Mouse (Mus musculus) stomach, postnatal 0 days (tissue): ENCODE measurements around the gene Ddx39b. TPM values are rescaled to one million over a fixed set of nuclear protein-coding genes. Genes with fewer than 3 reads are reported as not detected.

Experiments used
- ATAC-seq: fragments of 200-750 bp; cut with Nextera tagmentation; 2 replicates; pipeline ENCODE4 v1.8.0; 2017; ENCODE audit not compliant: low FRiP score, low TSS enrichment
- DNase-seq: peaks from one replicate; pipeline ENCODE4 v3.0.0-alpha.2; 2016; ENCODE audit warnings: low spot score
- H3K27ac ChIP-seq: fragments of 300-500 bp; sonication (generic); replicated peaks from 2 replicates; pipeline ENCODE4 v1.5.1; 2014; ENCODE audit warnings: mild to moderate bottlenecking, control low read depth
- H3K27me3 ChIP-seq: fragments of 300-500 bp; sonication (generic); 2 replicates; pipeline ENCODE4 v1.6.1; 2014; ENCODE audit warnings: low read length; ENCODE audit not compliant: control insufficient read depth, insufficient read depth
- H3K36me3 ChIP-seq: fragments of 300-500 bp; sonication (generic); 2 replicates; pipeline ENCODE4 v1.6.1; 2014; ENCODE audit warnings: low read length, mixed read lengths; ENCODE audit not compliant: control insufficient read depth, insufficient read depth
- H3K4me1 ChIP-seq: fragments of 300-500 bp; sonication (generic); replicated peaks from 2 replicates; pipeline ENCODE4 v1.6.1; 2014; ENCODE audit warnings: antibody characterized with exemption; ENCODE audit not compliant: control insufficient read depth, insufficient read depth
- H3K4me2 ChIP-seq: fragments of 300-500 bp; sonication (generic); replicated peaks from 2 replicates; pipeline ENCODE4 v1.6.1; 2014; ENCODE audit warnings: low read depth, mild to moderate bottlenecking, control low read depth, moderate library complexity
- H3K4me3 ChIP-seq: fragments of 300-500 bp; sonication (generic); 2 replicates; pipeline ENCODE4 v1.5.1; 2014; ENCODE audit warnings: low read depth, low read length, control low read depth
- H3K9ac ChIP-seq: fragments of 300-500 bp; sonication (generic); 2 replicates; pipeline ENCODE4 v1.6.1; 2014; ENCODE audit warnings: mild to moderate bottlenecking, low read length, control low read depth, mixed read lengths
- H3K9me3 ChIP-seq: fragments of 300-500 bp; sonication (generic); 2 replicates; pipeline ENCODE4 v1.6.1; 2016; ENCODE audit warnings: low read length; ENCODE audit not compliant: control insufficient read depth
- CTCF ChIP-seq: IDR thresholded peaks from 2 replicates; pipeline ENCODE4 v1.5.1; 2016; ENCODE audit warnings: antibody characterized with exemption, low read depth, mild to moderate bottlenecking, moderate library complexity
- EP300 ChIP-seq: optimal IDR thresholded peaks from 2 replicates; pipeline ENCODE3; 2016; ENCODE audit warnings: antibody characterized with exemption
- WGBS: fragments of 180-500 bp; shearing (Covaris S2); extraction: QIAGEN DNeasy Blood & Tissue Kit; methylation state at CpG from one replicate; pipeline ENCODE4 v1.1.7; 2014; 5-methylcytosine and 5-hydroxymethylcytosine counted together
- polyA plus RNA-seq: library from polyadenylated mRNA; unstranded; fragments of >200 nt; fragmentation: Nextera tagmentation; extraction: Ambion mirVana; gene quantifications from 2 replicates; pipeline ENCODE4 v1.2.1, GENCODE M21; 2015

The Ddx39b gene
- polyA plus RNA-seq, 1 experiment from 2014 or later = 143 TPM

DNA sequence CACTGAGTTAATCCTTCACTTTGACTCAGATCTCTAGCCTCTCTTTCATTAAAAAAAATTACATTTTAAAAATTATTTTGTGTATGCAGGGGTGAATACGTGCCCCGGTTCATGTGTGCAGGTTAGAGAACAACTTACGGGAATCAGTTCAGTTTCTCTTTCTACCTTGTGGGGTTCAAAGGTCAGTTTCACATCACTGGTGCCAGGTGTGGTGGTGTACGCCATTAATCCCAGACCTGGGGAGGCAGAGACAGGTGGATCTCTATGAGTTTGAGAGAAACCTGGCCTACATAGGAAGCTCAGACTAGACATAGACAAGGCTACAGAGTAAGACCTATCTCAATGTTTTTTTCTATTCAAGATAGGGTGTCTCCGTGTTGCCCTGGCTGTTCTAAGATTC, 28.5 kb upstream of the Ddx39b start:
- ATAC-seq (no peak), DNase-seq (no peak)
- H3K27ac ChIP-seq = no peak overlapping the region
- no peaks in the 10 kb centered on the region for H3K36me3 ChIP-seq
- H3K9ac ChIP-seq = no peak overlapping the region
- H3K4me1 ChIP-seq = no peaks in the 10 kb centered on the region
- no peak overlapping the region for H3K4me2 ChIP-seq
- H3K4me3 ChIP-seq = no peak overlapping the region
- H3K9me3 ChIP-seq = no peaks in the 10 kb centered on the region
- TF ChIP-seq CTCF (no peak), EP300 (no peak)
- no peaks in the 10 kb centered on the region for H3K27me3 ChIP-seq
- 90% methylated on average over 5 of the region's 5 CpGs for WGBS

DNA sequence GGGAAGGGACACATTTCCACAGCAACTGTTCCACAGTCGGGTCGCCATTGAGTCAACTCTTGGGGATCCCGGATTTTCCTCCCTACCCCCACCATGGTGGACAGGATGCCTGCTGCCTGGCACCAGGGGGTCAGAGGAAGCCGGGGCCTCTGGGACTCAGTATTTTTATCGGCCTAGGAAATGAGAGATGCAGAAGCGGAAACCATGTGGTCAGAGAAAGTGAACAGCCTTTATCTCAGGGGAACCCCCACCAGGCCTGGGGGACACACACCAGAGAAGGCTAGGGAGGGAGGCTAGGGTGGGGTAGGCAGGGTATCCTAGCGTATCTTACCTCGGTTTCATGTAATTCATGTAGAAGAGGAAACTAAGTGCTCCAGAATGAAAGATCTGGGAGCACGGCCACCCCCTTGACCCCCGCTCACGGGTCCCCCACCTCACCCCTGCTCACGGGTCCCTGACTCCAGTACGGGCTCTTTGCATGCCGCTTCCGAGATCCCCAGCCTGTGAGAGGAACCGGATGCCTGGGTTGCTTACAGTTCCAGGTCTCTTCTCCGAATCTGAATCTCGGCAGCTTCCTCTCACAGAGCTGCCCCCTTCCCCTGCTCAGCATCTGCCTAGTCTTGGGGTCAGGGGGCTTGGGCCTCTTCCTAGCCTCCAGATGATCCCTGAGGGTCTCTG, 22.9 kb upstream of the Ddx39b start:
- Histone ChIP-seq H3K9ac (no peak overlapping the region), H3K4me3 (no peak overlapping the region), H3K27ac (no peak overlapping the region), H3K27me3 (no peaks in the 10 kb centered on the region), H3K4me1 (no peaks in the 10 kb centered on the region), H3K4me2 (no peak overlapping the region), H3K9me3 (no peaks in the 10 kb centered on the region), H3K36me3 (no peaks in the 10 kb centered on the region)
- ATAC-seq = no peak; the same call in 1 of the 2 replicates
- TF ChIP-seq EP300 (no peak), CTCF (no peak)
- 77% methylated on average over 18 of the region's 18 CpGs for WGBS
- DNase-seq = no peak

DNA sequence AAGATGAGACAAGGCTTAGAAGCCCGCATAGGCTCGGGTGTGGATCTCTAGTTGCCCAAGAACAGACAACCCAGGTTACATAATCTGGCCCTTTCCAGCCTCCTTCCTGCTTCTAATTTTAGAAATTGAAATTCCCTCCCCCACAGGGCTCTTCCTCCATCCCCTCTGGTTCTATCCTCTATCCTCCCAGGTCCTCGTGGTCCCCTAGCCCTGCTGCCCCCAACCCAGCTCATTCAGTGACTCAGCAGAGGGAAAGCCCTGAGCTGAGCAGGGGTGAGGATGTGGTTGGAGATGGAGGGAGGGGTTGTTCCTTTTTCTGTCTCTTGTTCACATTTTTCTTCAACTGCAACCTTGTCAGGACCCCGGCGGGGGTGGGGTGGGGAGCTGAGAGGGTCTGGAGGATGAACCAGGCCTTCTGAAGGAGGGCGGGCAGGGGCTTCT, 21.9 kb upstream of the Ddx39b start:
- no peak for ATAC-seq
- DNase-seq = no peak
- Histone ChIP-seq H3K4me2 (no peak overlapping the region), H3K27me3 (no peaks in the 10 kb centered on the region), H3K4me3 (no peak overlapping the region), H3K9ac (no peak overlapping the region), H3K9me3 (no peaks in the 10 kb centered on the region), H3K36me3 (no peaks in the 10 kb centered on the region), H3K4me1 (no peaks in the 10 kb centered on the region), H3K27ac (no peak overlapping the region)
- TF ChIP-seq EP300 (no peak), CTCF (no peak)
- 62% methylated on average over 6 of the region's 6 CpGs for WGBS

DNA sequence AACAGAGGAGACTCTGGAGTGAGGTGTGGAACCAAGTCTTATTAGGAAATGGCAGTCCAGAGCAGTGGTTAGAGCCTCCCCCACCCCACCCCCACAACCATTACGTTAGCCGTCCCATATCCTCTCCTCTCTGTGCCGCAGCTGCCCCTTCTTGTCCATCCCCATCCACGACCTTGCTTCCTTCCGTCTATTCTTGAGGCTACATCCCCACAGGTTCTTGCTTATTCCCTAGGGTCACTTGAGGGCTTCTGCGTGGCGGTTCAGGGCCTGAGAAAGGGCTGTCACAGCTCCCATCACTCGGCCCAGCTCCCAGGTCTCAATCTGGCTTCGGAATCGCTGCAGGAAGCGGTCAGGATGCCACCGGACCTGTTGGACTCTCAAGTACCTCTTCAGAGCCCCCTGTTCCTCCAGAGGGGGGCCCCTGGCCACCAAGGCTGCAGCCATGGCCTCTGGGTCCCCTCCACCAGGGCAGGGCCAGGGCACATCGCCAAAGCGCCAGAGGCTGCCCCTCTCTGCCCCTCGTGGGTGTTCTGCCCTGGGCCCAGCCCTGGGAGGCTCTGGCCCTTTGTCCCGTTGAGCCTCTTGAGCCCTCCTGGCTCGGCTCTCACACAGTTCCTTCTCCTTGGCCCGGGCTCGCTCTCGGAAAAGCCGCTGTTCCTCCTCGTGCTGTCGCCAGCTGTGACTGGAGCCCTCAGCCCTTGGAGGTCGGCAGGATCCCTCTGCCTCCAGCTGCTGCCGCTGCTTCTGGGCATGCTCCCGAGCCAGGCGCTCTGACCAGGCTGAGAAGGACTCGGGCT, 21.2 kb upstream of the Ddx39b start, which contains the start of gene Gm16181:
Gene Gm16181 (plus strand): TSS at position 679 of the 797 bp plus-strand sequence.
- Histone ChIP-seq H3K4me2 (no peak within 1 kb of the TSS), H3K27ac (peak within 1 kb of the TSS; percentile 71), H3K27me3 (no peaks in the 10 kb centered on the region), H3K9me3 (no peaks in the 10 kb centered on the region), H3K36me3 (no peaks in the 10 kb centered on the region; the same call in 1 of the 2 replicates), H3K4me1 (no peaks in the 10 kb centered on the region), H3K9ac (0 out of 2 replicates have a peak within 1 kb of the TSS, but pooled peaks have one; percentile 8), H3K4me3 (no peak within 1 kb of the TSS)
- DNase-seq (no peak), ATAC-seq (no peak; the same call in 1 of the 2 replicates)
- TF ChIP-seq CTCF (no peak), EP300 (no peak)
- 65% methylated on average over 28 of the region's 28 CpGs for WGBS

DNA sequence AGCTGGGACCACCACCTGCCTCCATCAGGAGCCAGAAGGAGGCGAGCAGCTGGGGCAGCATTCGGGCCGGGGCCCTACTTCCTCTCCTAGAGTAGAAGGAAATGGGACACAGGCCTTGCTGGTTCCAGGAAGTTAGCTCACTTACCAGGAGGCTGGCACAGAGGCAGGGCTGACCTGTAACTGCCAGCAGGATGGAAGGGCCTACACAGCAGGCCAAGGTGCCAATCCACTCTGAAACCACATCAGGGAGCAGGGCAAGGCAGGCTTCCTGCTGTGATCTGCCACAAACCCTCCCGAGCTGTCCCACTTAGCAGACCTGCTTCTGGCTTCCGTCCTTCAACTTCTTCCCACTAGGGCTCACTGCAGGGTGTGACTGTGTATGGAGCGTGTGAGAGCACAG, 19.2 kb upstream of the Ddx39b start:
- no peak for ATAC-seq
- H3K27me3 ChIP-seq = no peaks in the 10 kb centered on the region
- H3K9me3 ChIP-seq = no peaks in the 10 kb centered on the region
- no peak for DNase-seq
- H3K4me2 ChIP-seq = no peak overlapping the region
- TF ChIP-seq EP300 (no peak), CTCF (no peak)
- H3K27ac ChIP-seq = peak overlapping the region; percentile 40; the same call in 1 of the 2 replicates
- no peak overlapping the region for H3K4me3 ChIP-seq
- H3K4me1 ChIP-seq = no peaks in the 10 kb centered on the region
- H3K9ac ChIP-seq = no peak overlapping the region
- no peaks in the 10 kb centered on the region; the same call in 1 of the 2 replicates for H3K36me3 ChIP-seq
- 58% methylated on average over 6 of the region's 6 CpGs for WGBS
